Mouse (Mus musculus): ENCODE measurements around the gene Il1rn. TPM values are rescaled to one million over a fixed set of nuclear protein-coding genes. Genes with fewer than 3 reads are reported as not detected.

Il1rn gene
- total RNA-seq (2021) = under 1 TPM in 1 of 2 experiments, not detected in 1; 0.41 TPM
- long read RNA-seq, experiment 1 = 0 reads
- long read RNA-seq, experiment 2 = 0 reads

DNA sequence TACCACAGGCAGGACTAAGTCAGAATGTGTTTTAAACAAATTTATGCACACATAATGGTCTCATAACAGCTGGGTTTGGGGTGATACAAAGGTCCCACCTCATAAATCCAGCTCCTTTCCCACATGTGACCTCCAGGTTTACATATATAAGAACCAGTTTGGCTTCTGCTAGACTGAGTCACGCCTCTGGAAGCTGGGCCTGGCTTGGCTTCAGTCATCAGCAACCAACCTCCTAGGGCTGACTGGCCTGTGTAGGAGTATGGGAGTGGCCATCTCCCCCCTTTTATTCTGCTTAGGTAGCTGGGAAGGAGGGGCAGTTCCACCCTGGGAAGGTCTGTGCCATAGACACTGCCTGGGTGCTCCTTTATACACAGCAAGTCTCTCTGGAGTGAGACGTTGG, at the start of gene Il1rn:
Il1rn (plus strand) TSS at position 309 of the 400 bp plus-strand sequence.
- DNase-seq = no peak

DNA sequence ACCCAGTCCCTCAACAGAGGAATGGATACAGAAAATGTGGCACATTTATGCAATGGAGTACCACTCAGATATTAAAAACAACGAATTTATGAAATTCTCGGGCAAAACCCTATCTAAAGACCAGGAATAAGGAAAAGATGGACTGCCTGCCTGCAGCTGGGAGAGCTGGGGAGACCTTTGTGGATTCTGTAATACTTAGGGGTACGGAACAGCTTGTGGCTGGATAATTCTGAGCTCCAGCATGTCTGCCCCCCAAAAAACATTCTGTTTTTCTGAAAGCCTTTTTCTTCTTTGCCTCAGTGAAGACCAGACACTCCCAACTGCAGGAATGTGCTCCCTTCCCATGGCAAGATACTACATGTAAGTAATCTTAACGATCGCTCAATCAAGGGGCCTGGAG, 45.8 kb upstream of the Il1rn start, which contains the start of gene Il1f10:
Il1f10 (plus strand) TSS at position 301 of the 400 bp plus-strand sequence.
- no peak for DNase-seq

DNA sequence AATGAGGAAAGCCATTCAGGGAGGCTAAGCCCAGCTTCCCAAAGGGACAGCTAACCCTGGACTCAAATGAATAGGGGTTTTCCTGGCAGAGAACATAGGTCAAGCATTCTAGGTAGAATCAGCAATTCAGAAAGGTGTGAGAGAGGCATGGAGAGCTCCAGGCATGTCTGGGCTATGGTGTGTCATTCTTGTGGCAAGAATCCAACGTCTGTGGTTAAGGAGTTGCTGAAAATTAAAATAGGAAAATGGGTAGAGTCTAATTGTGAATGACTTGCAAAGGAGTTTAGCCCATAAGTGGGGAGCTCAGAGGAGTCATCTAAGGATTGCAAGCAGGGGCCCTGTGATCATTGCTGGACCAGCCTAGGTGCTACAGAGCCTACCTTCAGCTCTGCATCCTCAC, 42.0 kb upstream of the Il1rn start:
- DNase-seq = no peak

DNA sequence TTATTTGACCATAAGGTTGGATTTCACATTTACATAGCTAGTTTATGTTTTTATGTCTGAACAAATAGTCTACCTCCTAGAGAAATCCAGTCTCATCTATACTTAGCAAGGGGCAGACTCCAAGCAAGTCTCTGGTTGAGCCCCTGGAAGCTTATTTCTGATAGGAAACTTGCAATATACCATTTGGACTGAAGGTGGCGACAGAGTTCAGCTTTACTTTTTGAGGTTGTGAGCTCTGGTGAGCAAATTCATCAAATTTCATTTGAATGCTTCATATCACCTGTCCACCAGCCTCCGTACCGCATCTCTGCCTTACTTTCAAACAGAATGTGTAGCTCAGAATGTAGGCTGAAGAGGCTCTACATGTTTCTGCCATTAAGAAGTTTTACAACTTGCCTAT, 39.8 kb upstream of the Il1rn start:
- peak; percentile 10 to 69 for DNase-seq

DNA sequence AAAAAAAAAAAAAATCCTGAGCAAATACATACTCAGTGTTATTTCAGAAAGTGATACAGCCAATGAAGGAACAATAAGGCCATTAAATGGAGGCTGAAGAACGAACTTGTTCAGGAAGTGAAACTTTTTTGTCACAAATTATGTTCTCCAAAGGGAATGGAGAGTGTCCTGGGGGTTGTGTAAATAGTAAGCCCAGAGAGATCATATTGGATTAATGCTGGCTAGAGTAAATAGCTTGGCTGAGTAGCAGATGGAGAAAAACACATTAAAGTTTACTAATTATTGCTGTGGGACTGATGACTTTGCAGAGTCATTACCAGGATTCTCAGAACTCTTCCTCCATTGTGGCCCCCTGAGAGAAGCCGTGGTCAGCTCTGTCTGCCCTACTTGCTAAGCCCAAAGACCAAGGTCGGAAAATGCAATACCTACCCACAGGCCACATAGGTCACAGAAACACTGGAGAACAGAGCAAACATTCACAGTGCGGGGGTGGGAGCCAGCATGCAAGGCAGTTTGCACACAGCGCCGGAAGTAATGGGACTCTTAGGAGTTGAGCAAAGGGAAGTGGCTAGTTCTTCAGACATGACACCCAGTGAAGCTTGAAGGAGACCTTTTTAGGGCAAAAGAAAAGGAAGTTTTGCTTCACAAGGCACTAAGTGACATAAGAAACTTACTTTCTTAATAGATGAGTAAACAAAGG, 25.2 kb upstream of the Il1rn start:
- DNase-seq = peak in 1 of 2 experiments; percentile 26

DNA sequence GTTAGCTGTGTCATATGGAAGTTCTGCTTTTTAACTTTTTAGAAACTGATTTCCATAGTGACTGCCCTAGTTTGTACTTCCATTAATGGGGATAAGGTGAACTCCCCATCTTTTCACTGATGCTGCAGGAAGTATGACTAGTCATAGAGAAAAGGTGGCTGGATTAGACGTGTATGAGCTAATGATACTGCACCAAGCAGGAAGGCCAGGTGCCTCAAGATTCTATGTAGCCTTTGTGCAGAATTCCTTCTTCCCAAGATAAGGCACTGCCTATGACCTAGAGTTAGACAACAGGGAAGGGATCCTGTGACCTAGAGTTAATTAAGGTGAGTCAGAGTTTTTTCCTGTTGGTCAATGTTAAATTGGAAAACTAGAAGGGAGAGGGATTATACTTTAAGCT, 19.7 kb upstream of the Il1rn start:
- DNase-seq = no peak

DNA sequence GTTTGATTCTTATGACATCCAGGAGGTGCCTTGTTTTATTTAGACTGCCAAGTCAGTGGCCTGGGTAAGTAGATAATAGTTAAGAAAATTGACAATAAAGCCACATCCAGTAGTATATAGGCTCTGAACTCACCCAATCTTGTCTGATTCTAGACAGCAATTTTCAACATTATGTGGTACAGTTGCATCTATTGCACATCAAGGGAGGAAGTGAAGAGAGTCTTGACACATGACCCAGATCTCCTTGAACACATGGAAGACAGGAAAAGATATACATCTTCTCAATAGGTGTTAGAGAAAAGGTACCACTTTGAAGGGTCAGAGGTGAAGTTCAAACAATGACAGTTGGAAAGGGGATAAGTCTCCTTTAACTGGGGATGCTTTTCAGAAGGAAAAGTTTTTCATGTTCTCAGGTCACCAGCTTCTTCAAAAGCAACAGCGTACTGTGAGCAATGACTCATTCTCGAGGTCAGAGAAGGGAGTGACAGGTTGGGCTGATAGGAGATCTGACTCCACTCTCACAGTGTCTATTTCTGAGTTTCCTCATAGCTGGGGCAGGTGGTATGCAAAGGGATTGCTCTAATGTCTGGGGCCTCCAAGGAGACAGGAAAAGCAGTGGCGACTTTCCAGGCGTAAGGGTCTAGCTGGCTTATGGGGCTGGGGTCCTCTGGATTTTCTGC, 18.6 kb upstream of the Il1rn start:
- DNase-seq = no peak

DNA sequence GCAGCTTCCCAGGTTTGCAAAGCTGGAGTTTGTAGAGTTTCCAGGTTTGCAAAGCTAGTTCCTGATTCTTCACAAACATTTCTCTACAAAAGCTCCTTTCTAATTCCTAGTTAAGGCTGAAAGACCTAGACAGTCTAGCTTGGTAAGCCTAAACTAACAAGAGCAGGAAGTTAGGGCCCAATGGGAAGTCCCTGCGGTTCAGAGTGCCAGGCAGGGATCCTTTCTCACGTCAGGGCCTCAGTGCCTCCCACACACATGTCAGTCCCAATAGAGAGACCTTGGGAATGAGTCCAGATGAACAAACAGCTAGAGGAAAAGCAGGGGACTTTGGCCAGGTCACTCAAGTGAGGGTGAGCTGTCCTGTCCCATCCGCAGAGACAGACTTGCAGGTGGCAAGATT, 1.3 kb upstream of the Il1rn start:
- DNase-seq = no peak

DNA sequence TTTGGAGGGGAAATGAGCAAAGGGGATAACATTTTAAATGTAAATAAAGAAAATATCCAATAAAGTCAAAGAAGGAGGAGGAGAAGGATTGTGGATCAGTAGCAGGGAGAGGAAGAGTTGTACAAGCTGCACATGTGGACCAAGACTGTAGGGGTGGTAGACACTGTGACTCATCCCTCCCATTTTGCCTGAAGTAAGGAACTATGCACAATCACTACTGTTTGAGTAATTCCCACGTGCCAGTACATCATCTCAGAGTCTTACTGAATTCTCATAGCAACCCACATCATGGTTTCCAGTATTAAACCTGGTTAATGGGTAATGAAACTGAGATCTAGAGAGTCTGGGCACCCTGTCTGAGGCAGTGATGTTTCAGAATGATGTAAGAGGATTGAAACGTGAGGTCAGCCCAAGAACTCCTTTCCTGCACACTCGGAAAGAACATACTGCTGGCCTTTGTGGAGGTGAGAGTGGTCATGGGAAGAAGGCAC, 4.8 kb downstream of the Il1rn start:
- no peak for DNase-seq

DNA sequence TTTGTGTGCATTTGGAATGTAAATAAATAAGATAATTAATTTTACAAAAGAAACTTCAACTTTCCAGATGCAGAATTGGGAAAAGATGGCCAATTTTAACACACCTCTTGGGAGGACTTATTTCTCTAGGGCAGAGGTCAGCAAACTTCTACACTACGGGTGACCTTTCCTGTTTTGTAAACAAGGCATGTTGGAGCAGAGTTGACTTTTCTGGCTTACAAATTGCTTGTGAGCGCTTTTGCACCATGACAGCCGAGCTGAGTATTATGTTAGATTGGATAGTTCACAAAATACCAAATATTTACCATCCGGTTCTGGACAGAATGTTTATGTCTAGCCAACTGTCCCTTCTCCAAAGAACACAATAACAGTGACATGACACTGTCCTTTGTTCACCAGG, 8.0 kb downstream of the Il1rn start:
- DNase-seq = no peak

DNA sequence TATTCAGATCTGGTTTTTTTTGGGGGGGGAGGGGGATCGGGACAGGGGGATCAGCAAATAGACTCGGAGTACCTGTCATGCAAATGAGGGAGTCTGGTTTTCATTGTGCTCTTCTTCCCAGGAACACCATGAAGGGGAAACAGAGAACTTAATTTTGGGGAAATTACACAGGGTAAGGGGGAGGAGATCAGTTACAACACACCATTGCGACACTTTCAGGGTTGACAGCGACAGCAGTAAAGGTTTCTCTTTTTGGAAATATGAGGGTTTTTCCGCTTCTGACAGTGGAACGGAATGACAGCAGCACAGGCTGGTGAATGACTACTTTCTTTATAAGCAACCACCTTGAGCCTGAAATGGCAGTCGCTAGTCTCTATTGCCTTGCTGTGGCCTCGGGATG, 8.4 kb downstream of the Il1rn start:
- peak in 1 of 2 experiments; percentile 22 for DNase-seq

DNA sequence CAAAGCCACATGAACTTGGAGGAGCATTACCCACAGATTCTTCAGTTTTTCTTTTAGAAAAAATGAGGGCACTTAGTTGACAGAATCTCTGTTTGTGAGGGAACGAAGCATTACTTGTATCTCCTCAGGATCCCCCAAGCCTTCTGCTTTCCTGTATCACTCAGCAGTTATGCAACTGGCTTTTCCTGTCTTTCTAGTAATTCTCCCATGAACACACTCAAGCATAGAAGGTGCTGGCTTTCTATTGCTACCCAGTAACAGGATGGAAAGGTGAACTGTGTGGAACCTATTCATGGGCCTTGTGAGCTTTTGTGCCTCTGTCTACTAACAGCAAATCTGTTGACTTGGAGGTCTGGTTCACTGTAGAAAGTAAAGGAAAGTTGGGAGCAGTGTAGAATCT, 11.3 kb downstream of the Il1rn start:
- DNase-seq = no peak

DNA sequence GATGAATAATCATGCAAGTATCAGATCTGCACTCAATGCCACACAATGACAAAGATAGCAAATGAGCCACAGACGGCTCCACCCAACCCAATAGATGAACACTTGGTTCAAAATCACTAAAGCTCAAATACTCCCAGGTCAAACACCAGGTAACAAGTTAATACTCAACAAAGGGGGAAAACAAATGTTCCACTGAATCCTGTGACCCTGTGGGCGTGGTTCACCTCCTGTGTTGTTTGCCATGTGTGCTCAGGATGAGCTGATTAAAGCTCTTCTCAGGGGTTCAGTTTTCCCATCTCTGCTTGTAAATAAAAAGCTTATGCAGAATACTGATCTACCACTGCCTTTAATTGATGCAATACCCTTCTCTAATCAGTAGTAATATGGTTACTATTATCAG, 14.5 kb downstream of the Il1rn start:
- DNase-seq = no peak

DNA sequence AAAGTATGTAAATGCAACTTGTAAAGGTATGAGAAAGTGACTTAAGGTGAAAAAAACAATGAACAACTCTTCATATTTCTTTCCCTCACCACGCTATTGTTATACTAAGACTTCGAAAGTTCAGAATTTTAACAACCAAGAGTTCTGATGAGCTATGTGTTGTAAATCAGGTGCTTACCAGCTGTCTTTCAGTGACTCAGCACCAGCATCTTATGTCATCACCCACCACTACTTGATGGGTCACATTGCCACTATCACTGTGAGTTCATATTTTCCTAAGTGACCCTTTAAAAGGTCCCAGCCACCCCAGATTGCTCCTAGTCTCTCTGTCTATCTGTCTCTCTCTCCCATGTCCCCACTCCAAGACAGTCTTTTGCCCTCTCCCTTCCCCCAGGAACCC, 16.4 kb downstream of the Il1rn start:
- no peak for DNase-seq

DNA sequence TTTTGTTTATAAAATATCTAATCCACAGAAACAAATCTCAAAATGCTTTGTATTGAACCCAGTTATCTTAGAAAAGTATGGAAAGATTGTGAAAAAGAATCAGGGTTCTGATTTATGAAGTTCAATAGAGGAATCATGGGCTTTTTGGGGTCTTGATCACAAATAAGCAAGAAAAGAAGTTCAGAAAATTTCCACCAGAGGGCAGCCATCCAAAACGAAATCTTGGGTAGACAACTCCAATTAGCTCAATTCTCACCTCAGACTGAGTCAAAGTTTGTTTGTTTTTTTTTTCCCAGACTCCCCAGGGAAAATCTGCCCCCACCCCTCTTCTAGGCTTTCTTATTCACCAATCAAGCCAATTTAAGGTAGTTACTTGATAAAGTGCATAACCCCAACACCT, 21.0 kb downstream of the Il1rn start:
- DNase-seq = peak; percentile 12 to 58

DNA sequence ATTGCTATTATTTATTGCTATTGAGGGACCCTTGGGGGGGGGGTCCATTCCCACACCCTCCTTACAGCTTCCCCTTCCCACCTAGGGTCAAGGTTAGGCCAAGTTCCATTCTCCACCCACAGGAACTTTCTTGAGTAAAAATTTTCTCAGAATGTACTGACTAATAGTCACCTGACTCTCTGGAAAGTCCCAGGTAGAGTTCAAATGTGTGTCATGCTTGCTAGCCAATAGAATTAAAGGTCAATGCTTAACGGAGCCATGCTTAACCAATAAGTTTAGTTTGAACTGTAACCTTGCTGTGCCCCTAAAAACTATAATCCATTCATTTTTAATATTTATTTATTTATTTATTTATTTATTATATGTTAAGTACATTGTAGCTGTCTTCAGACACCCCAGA, 22.7 kb downstream of the Il1rn start:
- no peak for DNase-seq

DNA sequence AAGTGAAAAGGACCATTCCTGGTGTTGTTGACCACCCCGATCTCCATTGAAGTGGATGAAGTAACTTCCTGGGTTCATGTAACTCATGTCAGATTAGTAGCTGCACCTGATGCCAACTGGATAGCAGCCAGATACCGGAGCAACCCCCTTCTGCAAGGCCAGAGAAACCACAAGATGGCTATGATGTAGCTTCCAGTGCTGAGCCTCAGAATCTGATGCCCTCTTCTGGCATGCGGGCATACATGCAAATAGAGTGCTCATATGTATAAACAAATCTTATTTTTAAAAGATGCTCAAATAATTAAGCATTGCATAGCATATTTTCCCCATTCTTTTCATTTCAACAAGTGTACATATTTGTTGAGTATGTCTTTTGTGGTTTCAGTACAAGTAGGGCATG, 27.2 kb downstream of the Il1rn start:
- DNase-seq = no peak

DNA sequence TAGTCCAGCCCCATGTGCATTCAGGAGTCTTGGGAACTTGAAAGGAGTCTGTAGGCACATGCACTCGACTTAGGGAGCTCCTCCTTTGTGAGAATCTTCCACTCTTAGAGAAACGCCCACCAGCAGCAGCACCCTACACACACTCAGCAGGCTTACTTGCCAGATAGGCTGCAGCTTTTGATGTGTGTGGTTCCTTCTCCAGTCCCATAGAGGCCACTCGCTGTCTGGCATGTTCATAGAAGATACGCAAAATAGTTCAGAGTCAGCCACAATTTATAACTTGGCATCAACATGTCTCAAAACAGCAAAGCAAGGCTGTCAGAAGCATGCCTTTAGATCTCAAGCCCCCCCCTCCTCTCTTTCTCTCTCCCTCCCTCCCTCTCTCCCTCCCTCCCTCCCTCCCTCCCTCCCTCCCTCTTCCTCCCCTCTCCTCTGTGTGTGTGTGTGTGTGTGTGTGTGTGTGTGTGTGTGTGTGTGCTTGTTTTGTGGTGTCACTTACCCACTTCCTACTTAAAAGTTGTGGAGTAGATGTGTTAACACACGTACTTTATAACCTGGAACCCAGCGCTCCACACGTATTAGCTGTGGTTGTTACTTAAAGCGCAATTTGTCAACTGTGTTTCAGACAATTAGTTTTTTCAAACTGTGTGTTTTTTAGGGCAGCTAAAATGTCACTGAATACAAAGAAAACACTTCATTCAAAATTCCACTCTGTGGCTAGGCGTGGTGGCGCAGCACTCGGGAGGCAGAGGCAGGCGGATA, 29.7 kb downstream of the Il1rn start:
- DNase-seq = no peak

DNA sequence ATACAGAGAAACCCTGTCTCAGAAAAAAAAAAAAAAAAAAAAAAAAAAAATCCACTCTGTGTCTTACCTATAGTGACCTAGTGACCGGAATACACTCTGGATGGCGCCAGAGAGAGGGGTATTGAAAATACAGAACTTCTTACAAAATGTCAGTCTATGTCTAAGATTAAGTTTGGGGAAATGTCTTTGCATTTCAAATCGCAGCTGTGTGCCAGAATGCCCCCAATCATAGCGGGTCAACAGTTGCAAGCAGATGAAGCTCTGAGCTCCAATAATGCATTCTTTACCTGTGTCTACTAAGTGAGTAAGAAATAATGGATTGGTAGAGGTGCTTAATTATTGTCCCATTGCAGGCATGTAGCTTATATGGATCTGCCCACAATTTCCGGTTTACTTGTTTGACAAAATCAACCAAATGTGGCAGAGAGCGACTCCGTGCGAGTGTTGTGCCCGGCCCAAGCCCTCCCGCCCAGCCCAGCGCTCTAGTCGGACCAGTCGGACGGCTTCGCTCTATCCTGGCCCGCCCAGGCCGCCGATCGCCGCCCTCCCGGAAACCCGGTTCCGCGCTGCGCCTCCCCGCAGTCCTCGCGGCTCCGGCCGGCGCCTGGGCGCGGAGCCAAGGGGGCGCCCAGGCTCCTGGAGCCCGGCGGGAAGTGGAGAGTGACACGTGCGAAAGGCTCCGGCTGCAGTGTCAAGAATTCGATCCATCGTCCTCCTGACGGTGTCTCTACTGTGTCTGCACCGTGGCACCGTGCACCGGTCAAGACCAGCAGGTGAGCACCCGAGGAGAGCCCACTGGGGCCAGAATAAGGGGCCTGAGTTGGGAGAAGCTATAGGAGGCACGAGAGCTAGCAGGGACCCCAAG, 30.6 kb downstream of the Il1rn start, which contains the start of gene Psd4:
Psd4 (plus strand) TSS at position 551 of the 865 bp plus-strand sequence.
- peak; percentile 42 to 74 for DNase-seq

DNA sequence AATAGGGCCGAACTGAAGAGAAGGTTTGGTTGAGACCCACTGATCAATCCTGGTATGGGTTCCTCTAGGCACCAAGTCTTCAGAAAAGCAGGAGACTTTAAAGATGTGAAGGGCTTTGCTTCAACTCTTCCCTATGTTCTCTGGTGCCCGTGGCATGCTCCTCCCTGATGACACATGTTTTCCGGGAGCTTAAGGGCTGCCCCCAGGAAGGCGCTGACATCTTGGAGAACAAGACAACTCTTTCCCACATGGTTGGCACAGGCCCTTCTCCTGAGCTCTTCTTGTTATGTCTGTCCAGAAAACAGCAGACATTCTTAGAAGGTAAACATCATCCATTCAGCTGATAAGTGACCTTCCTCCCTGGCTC, 31.2 kb downstream of the Il1rn start:
- DNase-seq = no peak

DNA sequence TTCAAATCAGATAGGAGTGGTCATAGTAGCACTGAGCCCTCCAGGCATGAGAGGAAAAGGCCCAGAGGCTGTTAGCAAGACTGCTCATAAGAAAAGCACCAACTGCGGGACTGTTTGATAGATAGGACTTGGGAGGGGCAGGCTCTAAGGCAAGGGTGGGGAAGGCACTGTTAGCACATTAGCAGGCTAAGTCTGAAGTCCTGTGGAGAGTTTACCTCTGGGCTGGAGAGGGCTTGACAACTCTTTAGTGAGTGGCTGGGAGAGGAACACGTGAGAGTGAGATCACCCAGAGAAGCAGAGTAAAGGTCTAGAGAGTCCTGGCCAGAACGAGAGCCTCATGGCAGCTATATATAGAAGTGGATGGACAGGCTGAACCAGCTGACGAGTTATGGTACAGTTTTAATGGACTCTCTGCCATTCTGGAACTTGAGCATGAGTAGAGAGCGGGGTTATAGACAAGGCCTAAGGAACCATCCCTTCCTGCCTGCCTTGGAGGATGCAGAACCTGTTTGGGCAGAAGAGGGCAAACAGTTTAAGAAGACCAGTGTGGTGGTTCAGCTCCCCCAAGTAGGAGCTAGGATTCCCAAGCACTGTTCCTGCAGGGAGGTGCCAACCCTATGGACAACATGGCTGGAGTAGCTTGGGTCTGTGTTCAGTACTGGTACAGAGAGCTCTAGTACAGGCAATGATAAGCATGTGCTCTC, 42.2 kb downstream of the Il1rn start:
- no peak for DNase-seq
